Mouse (Mus musculus) liver, postnatal 0 days (tissue): Measurements from ENCODE around the gene Fbxw5.
"Not testable (repeated sequence)": the region's sequence is repeated elsewhere in the genome, so short reads cannot be mapped to it uniquely, and the experiment has no call there.

Source experiments
- CTCF ChIP-seq: sonication (generic); IDR thresholded peaks from 2 replicates; pipeline ENCODE4 v1.5.1; 2016; ENCODE audit warnings: antibody characterized with exemption, low read depth
- EP300 ChIP-seq: IDR thresholded peaks from 2 replicates; pipeline ENCODE4 v1.6.1; 2016; ENCODE audit warnings: antibody characterized with exemption, low read depth, mild to moderate bottlenecking

GRCm38 (mm10) chr2:25553171-25553786 lies 52.7 kb downstream of the Fbxw5 start:
- not testable (repeated sequence) for TF ChIP-seq CTCF, EP300
